Mouse (Mus musculus) limb, embryonic 14.5 days (tissue): Measurements from ENCODE around the gene Zfp82. TPM values are rescaled to one million over a fixed set of nuclear protein-coding genes. Genes with fewer than 3 reads are reported as not detected.

Source experiments
- ATAC-seq: fragments of 200-750 bp; cut with Nextera tagmentation; 2 replicates; pipeline ENCODE4 v1.8.0; 2017; ENCODE audit warnings: low read depth, moderate number of reproducible peaks, moderate TSS enrichment; ENCODE audit not compliant: low FRiP score
- DNase-seq: peaks from one replicate; pipeline ENCODE4 v3.0.0-alpha.2; 2015; ENCODE audit warnings: low spot score
- H3K27ac ChIP-seq: fragments of 300-500 bp; sonication (generic); replicated peaks from 2 replicates; pipeline ENCODE4 v1.5.1; 2014; ENCODE audit warnings: low read depth, mild to moderate bottlenecking, low read length, moderate library complexity, mixed read lengths
- H3K27me3 ChIP-seq: fragments of 300-500 bp; sonication (generic); 2 replicates; pipeline ENCODE4 v1.6.1; 2014; ENCODE audit warnings: low read length, mixed read lengths; ENCODE audit not compliant: control insufficient read depth, insufficient read depth
- H3K36me3 ChIP-seq: fragments of 300-500 bp; sonication (generic); 2 replicates; pipeline ENCODE4 v1.6.1; 2014; ENCODE audit warnings: mild to moderate bottlenecking, low read length, moderate library complexity, mixed read lengths; ENCODE audit not compliant: control insufficient read depth, insufficient read depth
- H3K4me1 ChIP-seq: fragments of 300-500 bp; sonication (generic); 2 replicates; pipeline ENCODE4 v1.6.1; 2014; ENCODE audit warnings: antibody characterized with exemption, low read length, mixed read lengths; ENCODE audit not compliant: control insufficient read depth, insufficient read depth
- H3K4me2 ChIP-seq: fragments of 300-500 bp; sonication (generic); replicated peaks from 2 replicates; pipeline ENCODE4 v1.6.1; 2014; ENCODE audit warnings: low read depth, mild to moderate bottlenecking, low read length, moderate library complexity; ENCODE audit not compliant: severe bottlenecking
- H3K4me3 ChIP-seq: fragments of 300-500 bp; sonication (generic); replicated peaks from 2 replicates; pipeline ENCODE4 v1.5.1; 2014; ENCODE audit warnings: low read length
- H3K9ac ChIP-seq: fragments of 300-500 bp; sonication (generic); 2 replicates; pipeline ENCODE4 v1.6.1; 2014; ENCODE audit warnings: mild to moderate bottlenecking, low read depth, low read length, moderate library complexity; ENCODE audit not compliant: severe bottlenecking
- H3K9me3 ChIP-seq: fragments of 300-500 bp; sonication (generic); 2 replicates; pipeline ENCODE4 v1.6.1; 2016; ENCODE audit warnings: low read length; ENCODE audit not compliant: control insufficient read depth
- POLR2A ChIP-seq: fragments of 200-500 bp; IDR thresholded peaks from 2 replicates; pipeline ENCODE4 v1.8.0; 2012; ENCODE audit warnings: inconsistent platforms, mild to moderate bottlenecking, moderate library complexity, borderline replicate concordance; ENCODE audit not compliant: insufficient read depth, insufficient read length; ENCODE audit errors: extremely low read depth
- WGBS: fragments of 180-500 bp; shearing (Covaris S2); extraction: QIAGEN DNeasy Blood & Tissue Kit; methylation state at CpG from one replicate; pipeline ENCODE4 v1.1.7; 2014; 5-methylcytosine and 5-hydroxymethylcytosine counted together
- polyA plus RNA-seq, 2 experiments: library from polyadenylated mRNA; depleted of rRNA in 1 of 2; stranded (reverse) in 1 of 2; unstranded in 1 of 2; fragments of >200 nt; fragmentation: Nextera tagmentation in 1 of 2; extraction: Ambion mirVana in 1 of 2; gene quantifications; 2 replicates each; pipeline versions ENCODE4 v1.2.1 to v1.2.3; 2012 to 2014

Gene Zfp82
- polyA plus RNA-seq, 2 experiments, result 3.7 to 6.8 TPM

- Histone ChIP-seq H3K4me2 (no peak overlapping the region), H3K27me3 (no peaks in the 10 kb centered on the region), H3K36me3 (0 out of 2 replicates have a peak, but pooled peaks cover 3% of the 10 kb centered on the region), H3K4me1 (no peaks in the 10 kb centered on the region), H3K4me3 (no peak overlapping the region), H3K27ac (no peak overlapping the region), H3K9me3 (no peaks in the 10 kb centered on the region), H3K9ac (no peak overlapping the region)
- 43% methylated on average over 9 of the region's 9 CpGs for WGBS
- ATAC-seq (no peak), DNase-seq (no peak)
- no peak for TF ChIP-seq POLR2A
These were observed 28.3 kb downstream of the Zfp82 start for GRCm38 (mm10) chr7:30044354-30044753.

GRCm38 (mm10) chr7:30034331-30034730, 38.4 kb downstream of the Zfp82 start:
- Histone ChIP-seq H3K4me2 (no peak overlapping the region), H3K9me3 (no peaks in the 10 kb centered on the region), H3K27me3 (no peaks in the 10 kb centered on the region), H3K27ac (no peak overlapping the region), H3K36me3 (peaks cover 22% of the 10 kb centered on the region), H3K4me1 (no peaks in the 10 kb centered on the region), H3K4me3 (no peak overlapping the region), H3K9ac (no peak overlapping the region)
- no peak for ATAC-seq
- 91% methylated on average over 12 of the region's 12 CpGs for WGBS
- no peak for DNase-seq
- no peak for TF ChIP-seq POLR2A

DNA sequence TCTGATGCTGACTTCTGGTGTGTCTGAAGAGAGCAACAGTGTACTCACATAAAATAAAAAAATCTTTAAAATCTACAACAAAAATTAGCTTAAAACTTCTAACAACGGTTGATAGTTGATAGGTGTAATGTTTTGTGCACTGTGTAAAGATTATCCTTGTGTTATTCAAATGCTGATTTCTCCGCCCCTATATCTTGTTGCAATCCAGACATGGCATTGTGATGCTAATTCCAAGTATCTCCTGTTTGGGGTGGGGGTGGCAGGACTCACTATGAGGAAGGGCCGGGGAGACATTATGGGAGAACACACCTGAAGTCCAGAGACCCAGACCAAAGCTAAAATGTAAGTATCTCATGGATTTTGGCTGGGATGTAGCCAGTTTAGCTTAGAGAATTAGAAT, 41.3 kb downstream of the Zfp82 start:
- Histone ChIP-seq H3K27me3 (no peaks in the 10 kb centered on the region), H3K27ac (no peak overlapping the region), H3K9me3 (no peaks in the 10 kb centered on the region), H3K4me2 (no peak overlapping the region), H3K36me3 (peaks cover 12% of the 10 kb centered on the region), H3K9ac (no peak overlapping the region), H3K4me1 (no peaks in the 10 kb centered on the region), H3K4me3 (no peak overlapping the region)
- no peak for TF ChIP-seq POLR2A
- ATAC-seq (no peak), DNase-seq (no peak)
- 84% methylated on average over 3 of the region's 3 CpGs for WGBS

DNA sequence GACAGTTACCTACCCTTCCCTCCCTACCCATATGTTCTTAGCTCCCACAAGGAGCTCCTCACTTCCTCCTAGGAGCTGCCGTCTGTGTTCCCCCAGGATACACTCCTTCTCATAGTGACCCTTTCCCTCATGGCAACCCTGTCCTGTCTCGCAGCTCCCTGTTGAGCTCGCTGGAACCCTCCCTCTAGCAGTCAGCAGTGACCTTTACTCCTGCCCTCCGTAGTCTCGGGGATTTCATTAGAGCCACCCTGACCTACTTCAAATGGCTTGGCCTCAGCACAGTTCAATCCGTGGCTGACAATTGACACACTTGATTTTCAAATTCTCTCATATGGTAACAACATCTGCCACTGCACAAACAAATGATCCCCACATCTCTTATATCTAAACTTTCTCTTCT, 42.0 kb downstream of the Zfp82 start:
- Histone ChIP-seq H3K27ac (no peak overlapping the region), H3K4me3 (no peak overlapping the region), H3K27me3 (no peaks in the 10 kb centered on the region), H3K9ac (no peak overlapping the region), H3K4me1 (no peaks in the 10 kb centered on the region), H3K4me2 (no peak overlapping the region), H3K36me3 (peaks cover 17% of the 10 kb centered on the region), H3K9me3 (no peaks in the 10 kb centered on the region)
- TF ChIP-seq POLR2A, result no peak
- ATAC-seq, result no peak
- 37% methylated on average over 6 of the region's 6 CpGs for WGBS
- DNase-seq, result no peak

GRCm38 (mm10) chr7:30028572-30028971, 44.1 kb downstream of the Zfp82 start:
- no peak for TF ChIP-seq POLR2A
- H3K4me1 ChIP-seq, result no peaks in the 10 kb centered on the region
- H3K36me3 ChIP-seq, result peaks cover 36% of the 10 kb centered on the region
- no peak overlapping the region for H3K4me2 ChIP-seq
- WGBS, result 85% methylated on average over 3 of the region's 3 CpGs
- no peak overlapping the region for H3K4me3 ChIP-seq
- H3K27ac ChIP-seq, result no peak overlapping the region
- no peaks in the 10 kb centered on the region for H3K9me3 ChIP-seq
- no peaks in the 10 kb centered on the region for H3K27me3 ChIP-seq
- DNase-seq (no peak), ATAC-seq (no peak)
- no peak overlapping the region for H3K9ac ChIP-seq

- 34% methylated on average over 4 of the region's 4 CpGs for WGBS
- no peaks in the 10 kb centered on the region for H3K9me3 ChIP-seq
- no peak for TF ChIP-seq POLR2A
- H3K27ac ChIP-seq, result no peak overlapping the region
- H3K9ac ChIP-seq, result no peak overlapping the region
- no peak for ATAC-seq
- H3K36me3 ChIP-seq, result peaks cover 48% of the 10 kb centered on the region
- H3K4me3 ChIP-seq, result no peak overlapping the region
- H3K27me3 ChIP-seq, result no peaks in the 10 kb centered on the region
- DNase-seq, result no peak
- no peak overlapping the region for H3K4me2 ChIP-seq
- no peaks in the 10 kb centered on the region for H3K4me1 ChIP-seq
These were observed 45.4 kb downstream of the Zfp82 start for GRCm38 (mm10) chr7:30027331-30027730.
